In genomic region chr13:25108353-25108752, GRCm38 (mm10) we compare ENCODE assay signal across 22 mouse cellular contexts. TPM values are rescaled to one million over a fixed set of nuclear protein-coding genes. Genes with fewer than 3 reads are reported as not detected.
DNase-seq lines count a peak whose midpoint lies in the region; ATAC-seq and TF ChIP-seq lines count a peak whose summit lies in the region.
"Had no signal": no experiment of that assay in that cellular context is flagged by ENCODE, and none has a peak within 500 bp of the region (broad histone marks: within the 10 kb centered on the region; RNA-seq: fewer than 3 reads in every experiment).

No protein-coding gene starts in this region.

- 55% methylated on average over 3 of the region's 3 CpGs for WGBS in heart, embryonic 11.5 days (ENCODE audit: insufficient replicate concordance)
- 49% methylated on average over 3 of the region's 3 CpGs for WGBS in intestine, embryonic 15.5 days
- 23% methylated on average over 3 of the region's 3 CpGs for whole genome bisulfite sequencing in intestine, postnatal 0 days
- WGBS in intestine, embryonic 16.5 days, result 32% methylated on average over 3 of the region's 3 CpGs
- WGBS in forebrain, embryonic 16.5 days, result 94% methylated on average over 3 of the region's 3 CpGs

- DNase-seq in heart, adult 11 months, result peak; percentile 22
- DNase-seq: adrenal gland, adult 2 months; adrenal gland, adult 8-10 months; adrenal gland, postnatal 10 days; adrenal gland, postnatal 14 days; adrenal gland, postnatal 25 days; adrenal gland, postnatal 36 days; B cell, adult 2 months; cerebellum, adult 11 months; cerebellum, adult 11-12 months; cerebellum, adult 18-20 months had no signal

- H3K9ac ChIP-seq in heart, embryonic 11.5 days (ENCODE audit: low read depth, low read length), result no peak overlapping the region
- H3K9ac ChIP-seq in intestine, embryonic 15.5 days, result no peak overlapping the region
- H3K9ac ChIP-seq in intestine, postnatal 0 days (ENCODE audit: low read depth, low read length), result no peak overlapping the region
- H3K9ac ChIP-seq in intestine, embryonic 16.5 days (ENCODE audit: low read depth, low read length), result no peak overlapping the region
- no peak overlapping the region for H3K9ac ChIP-seq in forebrain, embryonic 16.5 days (replicated peaks; ENCODE audit: low read depth, low read length)

- H3K4me2 ChIP-seq in heart, embryonic 11.5 days, result no peak overlapping the region
- no peak overlapping the region for H3K4me2 ChIP-seq in intestine, embryonic 15.5 days (replicated peaks)
- H3K4me2 ChIP-seq in intestine, postnatal 0 days (replicated peaks; ENCODE audit: low read depth), result no peak overlapping the region
- H3K4me2 ChIP-seq in intestine, embryonic 16.5 days (ENCODE audit: low read depth, low read length), result no peak overlapping the region
- no peak overlapping the region for H3K4me2 ChIP-seq in forebrain, embryonic 16.5 days (ENCODE audit: low read length)

- no peaks in the 10 kb centered on the region for H3K9me3 ChIP-seq in heart, embryonic 11.5 days (replicated peaks; ENCODE audit: control insufficient read depth, low read length)
- no peaks in the 10 kb centered on the region for H3K9me3 ChIP-seq in intestine, embryonic 15.5 days
- H3K9me3 ChIP-seq in intestine, postnatal 0 days (ENCODE audit: control insufficient read depth), result no peaks in the 10 kb centered on the region
- H3K9me3 ChIP-seq in intestine, embryonic 16.5 days (ENCODE audit: control insufficient read depth, low read length), result no peaks in the 10 kb centered on the region
- no peaks in the 10 kb centered on the region for H3K9me3 ChIP-seq in forebrain, embryonic 16.5 days (ENCODE audit: control insufficient read depth, low read length)
- H3K9me3 ChIP-seq: G1E had no signal

- H3K27ac ChIP-seq in heart, embryonic 11.5 days (ENCODE audit: low read depth, low read length), result no peak overlapping the region
- no peak overlapping the region for H3K27ac ChIP-seq in intestine, embryonic 15.5 days
- H3K27ac ChIP-seq in intestine, postnatal 0 days (ENCODE audit: low read depth, low read length), result no peak overlapping the region
- no peak overlapping the region for H3K27ac ChIP-seq in intestine, embryonic 16.5 days (ENCODE audit: low read length)
- H3K27ac ChIP-seq in forebrain, embryonic 16.5 days (ENCODE audit: low read length), result no peak overlapping the region

- no peaks in the 10 kb centered on the region for H3K27me3 ChIP-seq in heart, embryonic 11.5 days (ENCODE audit: control insufficient read depth, insufficient read depth, low read length)
- no peaks in the 10 kb centered on the region for H3K27me3 ChIP-seq in intestine, embryonic 15.5 days (replicated peaks)
- no peaks in the 10 kb centered on the region for H3K27me3 ChIP-seq in intestine, postnatal 0 days (replicated peaks; ENCODE audit: control insufficient read depth, insufficient read depth, low read length)
- H3K27me3 ChIP-seq in intestine, embryonic 16.5 days (replicated peaks; ENCODE audit: control insufficient read depth, insufficient read depth, low read length), result no peaks in the 10 kb centered on the region
- H3K27me3 ChIP-seq in forebrain, embryonic 16.5 days (replicated peaks; ENCODE audit: control insufficient read depth, insufficient read depth, low read length), result no peaks in the 10 kb centered on the region
- H3K27me3 ChIP-seq: CH12.LX, Patski had no signal

- no peak overlapping the region for H3K4me3 ChIP-seq in heart, embryonic 11.5 days (ENCODE audit: low read depth, low read length)
- no peak overlapping the region for H3K4me3 ChIP-seq in intestine, embryonic 15.5 days (replicated peaks)
- H3K4me3 ChIP-seq in intestine, postnatal 0 days (ENCODE audit: low read depth, low read length), result no peak overlapping the region
- no peak overlapping the region for H3K4me3 ChIP-seq in intestine, embryonic 16.5 days (ENCODE audit: low read length)
- no peak overlapping the region for H3K4me3 ChIP-seq in forebrain, embryonic 16.5 days (replicated peaks; ENCODE audit: low read length)

- no peak for ATAC-seq in heart, embryonic 11.5 days (replicated peaks; ENCODE audit: insufficient number of reproducible peaks, low FRiP score, low TSS enrichment)
- ATAC-seq in intestine, embryonic 15.5 days, result peak; percentile 79
- ATAC-seq in intestine, postnatal 0 days, result no peak
- ATAC-seq in intestine, embryonic 16.5 days, result peak; percentile 78
- ATAC-seq in forebrain, embryonic 16.5 days, result no peak
- ATAC-seq: activated CD4-positive, CD25-positive, alpha-beta regulatory T cell, adult 4 months; CD4-positive, CD25-positive, alpha-beta regulatory T cell, adult 4 months; Patski had no signal

- TF ChIP-seq CTCF in intestine, postnatal 0 days (IDR thresholded peaks at IDR 0.05; ENCODE audit: low read depth), result no peak

- no peaks in the 10 kb centered on the region for H3K4me1 ChIP-seq in heart, embryonic 11.5 days (ENCODE audit: control insufficient read depth, insufficient read depth, low read length)
- no peaks in the 10 kb centered on the region for H3K4me1 ChIP-seq in intestine, embryonic 15.5 days (replicated peaks)
- H3K4me1 ChIP-seq in intestine, postnatal 0 days (replicated peaks; ENCODE audit: control insufficient read depth, insufficient read depth, low read length), result no peaks in the 10 kb centered on the region
- H3K4me1 ChIP-seq in intestine, embryonic 16.5 days (ENCODE audit: control insufficient read depth, insufficient read depth, low read length), result no peaks in the 10 kb centered on the region
- no peaks in the 10 kb centered on the region for H3K4me1 ChIP-seq in forebrain, embryonic 16.5 days (replicated peaks; ENCODE audit: control insufficient read depth, insufficient read depth, low read length)

- H3K36me3 ChIP-seq in heart, embryonic 11.5 days (ENCODE audit: control insufficient read depth, insufficient read depth, low read length), result no peaks in the 10 kb centered on the region
- H3K36me3 ChIP-seq in intestine, embryonic 15.5 days, result no peaks in the 10 kb centered on the region
- no peaks in the 10 kb centered on the region for H3K36me3 ChIP-seq in intestine, postnatal 0 days (ENCODE audit: control insufficient read depth, insufficient read depth)
- no peaks in the 10 kb centered on the region for H3K36me3 ChIP-seq in intestine, embryonic 16.5 days (ENCODE audit: control insufficient read depth, insufficient read depth, low read length)
- no peaks in the 10 kb centered on the region for H3K36me3 ChIP-seq in forebrain, embryonic 16.5 days (ENCODE audit: control insufficient read depth, insufficient read depth)
- H3K36me3 ChIP-seq: G1E had no signal

RNA-seq across cellular contexts. Expression of gene Dcdc2a, which starts 52.5 kb away (rescaled TPM):
- 0.69 and 1.2 TPM in 2 replicates for polyA plus RNA-seq in heart, embryonic 11.5 days (2014; fragmentation: Nextera tagmentation; extraction: Ambion mirVana)
- polyA plus RNA-seq in intestine, embryonic 15.5 days (2015; fragmentation: Nextera tagmentation; extraction: Ambion mirVana), result 0.96 and 1.8 TPM in 2 replicates
- 0.08 and 0.13 TPM in 2 replicates for polyA plus RNA-seq in intestine, postnatal 0 days (2015; fragmentation: Nextera tagmentation; extraction: Ambion mirVana)
- polyA plus RNA-seq in intestine, embryonic 16.5 days (2015; fragmentation: Nextera tagmentation; extraction: Ambion mirVana), result 0.45 and 0.98 TPM in 2 replicates
- 1.4 and 1.9 TPM in 2 replicates for polyA plus RNA-seq in forebrain, embryonic 16.5 days (2015; fragmentation: Nextera tagmentation; extraction: Ambion mirVana)
- polyA plus RNA-seq: activated CD4-positive, CD25-positive, alpha-beta regulatory T cell, adult 4 months; adrenal gland, adult 2 months; C2C12; CD4-positive, CD25-positive, alpha-beta regulatory T cell, adult 4 months; G1E had no signal

Comparison
In these comparisons a context has a peak if more than half of its experiments do, and no peak if none do; other contexts are left out.
1. ATAC-seq: peak in intestine, embryonic 15.5 days (single experiment) and intestine, embryonic 16.5 days (single experiment); none in heart, embryonic 11.5 days (single experiment), intestine, postnatal 0 days (single experiment) and forebrain, embryonic 16.5 days (single experiment).